Mouse (Mus musculus) heart, postnatal 0 days (tissue): ENCODE measurements at regions not wholly inside any gene's neighbourhood (a gene's known extent, or its start where the extent isn't known, plus 50 kb on each side); places are given as distances from the start of the nearest gene placed in this dataset.

ENCODE experiments used
- CTCF ChIP-seq: IDR thresholded peaks from 2 replicates; pipeline ENCODE4 v1.5.1; 2016; ENCODE audit warnings: antibody characterized with exemption, control low read depth, low read depth
- EP300 ChIP-seq: IDR thresholded peaks from 2 replicates; pipeline ENCODE4 v1.6.1; 2016; ENCODE audit warnings: antibody characterized with exemption, low read depth

DNA sequence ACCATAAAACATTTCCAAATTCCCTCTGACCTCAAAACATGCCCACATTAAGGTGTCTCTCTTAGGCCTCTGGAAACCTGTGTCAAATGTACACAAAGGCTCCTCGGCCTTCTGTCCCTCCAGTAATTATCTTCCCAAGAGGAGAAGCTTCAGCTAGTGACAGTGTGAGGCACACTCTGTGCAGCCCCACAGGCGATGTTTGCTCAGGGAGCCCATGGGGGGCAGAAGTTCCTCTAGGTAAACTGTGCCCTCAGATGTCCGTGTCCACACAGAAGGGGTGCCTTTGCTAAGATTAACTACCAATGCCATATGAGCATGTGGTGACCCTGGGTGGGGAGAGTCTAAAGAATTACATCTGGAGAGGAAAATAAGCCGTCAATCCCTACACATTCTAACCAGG lies 152.4 kb downstream of the Zfp36l1 start:
- TF ChIP-seq CTCF (no peak), EP300 (no peak)
